Mouse (Mus musculus): ENCODE data around the gene Rgl2. TPM values are rescaled to one million over a fixed set of nuclear protein-coding genes. Genes with fewer than 3 reads are reported as not detected.

Rgl2 gene
- total and polyA plus RNA-seq, 2 experiments from 2014 or later, result 38.2 to 83.0 TPM

GRCm38 (mm10) chr17:33911813-33912414, 17.4 kb upstream of the Rgl2 start:
- Histone ChIP-seq H3K27me3 (ENCODE audit: insufficient read depth, low read length) (no peaks in the 10 kb centered on the region), H3K4me2 (ENCODE audit: low read depth, low read length, poor library complexity, severe bottlenecking) (no peak overlapping the region), H3K27ac (ENCODE audit: low read depth, low read length) (no peak overlapping the region), H3K36me3 (ENCODE audit: insufficient read depth, low read length) (peaks cover 27% of the 10 kb centered on the region), H3K4me1 (ENCODE audit: insufficient read depth, low read length) (peaks cover 5% of the 10 kb centered on the region; the same call in 1 of the 2 replicates), H3K4me3 (ENCODE audit: low read depth, low read length) (no peak overlapping the region), H3K9me3 (ENCODE audit: low read length) (no peaks in the 10 kb centered on the region), H3K9ac (replicated peaks; ENCODE audit: low read length, poor library complexity, severe bottlenecking) (no peak overlapping the region)
- ATAC-seq (ENCODE audit: low FRiP score) (no peak), DNase-seq (ENCODE audit: low spot score) (no peak)
- no peak for TF ChIP-seq CTCF (IDR thresholded peaks at IDR 0.05)
- WGBS, result 90% methylated on average over 28 of the region's 28 CpGs

- H3K9ac ChIP-seq (replicated peaks; ENCODE audit: low read length, poor library complexity, severe bottlenecking), result no peak overlapping the region
- no peak overlapping the region for H3K4me2 ChIP-seq (ENCODE audit: low read depth, low read length, poor library complexity, severe bottlenecking)
- WGBS, result 92% methylated on average over 10 of the region's 10 CpGs
- peaks cover 5% of the 10 kb centered on the region; the same call in 1 of the 2 replicates for H3K4me1 ChIP-seq (ENCODE audit: insufficient read depth, low read length)
- H3K4me3 ChIP-seq (ENCODE audit: low read depth, low read length), result no peak overlapping the region
- H3K27ac ChIP-seq (ENCODE audit: low read depth, low read length), result no peak overlapping the region
- no peak for TF ChIP-seq CTCF (IDR thresholded peaks at IDR 0.05)
- DNase-seq (ENCODE audit: low spot score) (no peak), ATAC-seq (ENCODE audit: low FRiP score) (no peak)
- no peaks in the 10 kb centered on the region for H3K27me3 ChIP-seq (ENCODE audit: insufficient read depth, low read length)
- H3K36me3 ChIP-seq (ENCODE audit: insufficient read depth, low read length), result peaks cover 27% of the 10 kb centered on the region
- no peaks in the 10 kb centered on the region for H3K9me3 ChIP-seq (ENCODE audit: low read length)
These were observed 16.1 kb upstream of the Rgl2 start for GRCm38 (mm10) chr17:33913264-33913663.

GRCm38 (mm10) chr17:33913905-33914304, 15.4 kb upstream of the Rgl2 start:
- H3K27ac ChIP-seq (ENCODE audit: low read depth, low read length), result no peak overlapping the region
- H3K36me3 ChIP-seq (ENCODE audit: insufficient read depth, low read length), result peaks cover 27% of the 10 kb centered on the region
- WGBS, result 99% methylated on average over 8 of the region's 8 CpGs
- H3K4me3 ChIP-seq (ENCODE audit: low read depth, low read length), result no peak overlapping the region
- H3K9me3 ChIP-seq (ENCODE audit: low read length), result no peaks in the 10 kb centered on the region
- no peak for DNase-seq (ENCODE audit: low spot score)
- TF ChIP-seq CTCF (IDR thresholded peaks at IDR 0.05), result no peak
- no peak overlapping the region for H3K4me2 ChIP-seq (ENCODE audit: low read depth, low read length, poor library complexity, severe bottlenecking)
- peaks cover 5% of the 10 kb centered on the region; the same call in 1 of the 2 replicates for H3K4me1 ChIP-seq (ENCODE audit: insufficient read depth, low read length)
- no peak overlapping the region for H3K9ac ChIP-seq (replicated peaks; ENCODE audit: low read length, poor library complexity, severe bottlenecking)
- no peak for ATAC-seq (ENCODE audit: low FRiP score)
- H3K27me3 ChIP-seq (ENCODE audit: insufficient read depth, low read length), result no peaks in the 10 kb centered on the region

- H3K4me1 ChIP-seq (ENCODE audit: insufficient read depth, low read length), result peaks cover 5% of the 10 kb centered on the region; the same call in 1 of the 2 replicates
- 66% methylated on average over 13 of the region's 13 CpGs for WGBS
- DNase-seq (ENCODE audit: low spot score), result no peak
These were observed 14.4 kb upstream of the Rgl2 start for GRCm38 (mm10) chr17:33914969-33915391.

GRCm38 (mm10) chr17:33915671-33916250, 13.6 kb upstream of the Rgl2 start, which contains the start of the genes Tapbp and Zbtb22:
Gene Tapbp, plus strand, starts transcription at chr17:33915899.
Gene Zbtb22, plus strand, starts transcription at chr17:33915904.
- peak; percentile 91 for ATAC-seq (ENCODE audit: low FRiP score)
- Histone ChIP-seq H3K9me3 (ENCODE audit: low read length) (no peaks in the 10 kb centered on the region), H3K36me3 (ENCODE audit: insufficient read depth, low read length) (peaks cover 27% of the 10 kb centered on the region), H3K27me3 (ENCODE audit: insufficient read depth, low read length) (no peaks in the 10 kb centered on the region), H3K4me1 (ENCODE audit: insufficient read depth, low read length) (no peaks in the 10 kb centered on the region), H3K9ac (replicated peaks; ENCODE audit: low read length, poor library complexity, severe bottlenecking) (peak within 1 kb of the TSS; percentile 67), H3K4me2 (ENCODE audit: low read depth, low read length, poor library complexity, severe bottlenecking) (peak within 1 kb of the TSS; percentile 69), H3K4me3 (ENCODE audit: low read depth, low read length) (peak within 1 kb of the TSS; percentile 54), H3K27ac (ENCODE audit: low read depth, low read length) (peak within 1 kb of the TSS; percentile 59)
- DNase-seq (ENCODE audit: low spot score), result peak; percentile 99
- 1% methylated on average over 30 of the region's 34 CpGs for WGBS
- no peak for TF ChIP-seq CTCF (IDR thresholded peaks at IDR 0.05)

More at GRCm38 (mm10) chr17:33914969-33915391, 14.4 kb upstream of the Rgl2 start:
- H3K36me3 ChIP-seq (ENCODE audit: insufficient read depth, low read length), result peaks cover 27% of the 10 kb centered on the region
- H3K9ac ChIP-seq (replicated peaks; ENCODE audit: low read length, poor library complexity, severe bottlenecking), result no peak overlapping the region
- ATAC-seq (ENCODE audit: low FRiP score), result no peak
- H3K4me2 ChIP-seq (ENCODE audit: low read depth, low read length, poor library complexity, severe bottlenecking), result 0 out of 2 replicates have a peak overlapping the region, but pooled peaks have one; percentile 69
- peak; percentile 35 for TF ChIP-seq CTCF (IDR thresholded peaks at IDR 0.05)
- no peaks in the 10 kb centered on the region for H3K9me3 ChIP-seq (ENCODE audit: low read length)
- H3K27ac ChIP-seq (ENCODE audit: low read depth, low read length), result no peak overlapping the region
- H3K27me3 ChIP-seq (ENCODE audit: insufficient read depth, low read length), result no peaks in the 10 kb centered on the region
- H3K4me3 ChIP-seq (ENCODE audit: low read depth, low read length), result peak overlapping the region; percentile 54; the same call in 1 of the 2 replicates

- H3K4me1 ChIP-seq (ENCODE audit: insufficient read depth, low read length), result no peaks in the 10 kb centered on the region
- WGBS, result under 1% methylated on average over 10 of the region's 20 CpGs
- DNase-seq (ENCODE audit: low spot score), result peak; percentile 64
These were observed 13.0 kb upstream of the Rgl2 start for GRCm38 (mm10) chr17:33916294-33916693.

More at GRCm38 (mm10) chr17:33916294-33916693, 13.0 kb upstream of the Rgl2 start:
- Histone ChIP-seq H3K9ac (replicated peaks; ENCODE audit: low read length, poor library complexity, severe bottlenecking) (peak overlapping the region; percentile 67), H3K4me2 (ENCODE audit: low read depth, low read length, poor library complexity, severe bottlenecking) (peak overlapping the region; percentile 69), H3K36me3 (ENCODE audit: insufficient read depth, low read length) (peaks cover 25% of the 10 kb centered on the region), H3K9me3 (ENCODE audit: low read length) (no peaks in the 10 kb centered on the region), H3K4me3 (ENCODE audit: low read depth, low read length) (peak overlapping the region; percentile 54), H3K27ac (ENCODE audit: low read depth, low read length) (peak overlapping the region; percentile 59; the same call in 1 of the 2 replicates), H3K27me3 (ENCODE audit: insufficient read depth, low read length) (no peaks in the 10 kb centered on the region)
- TF ChIP-seq CTCF (IDR thresholded peaks at IDR 0.05), result no peak
- peak; percentile 6 for ATAC-seq (ENCODE audit: low FRiP score)

Measured in midbrain, postnatal 0 days (tissue).